Mouse (Mus musculus): ENCODE data around the gene Disp1.

Disp1 gene

DNA sequence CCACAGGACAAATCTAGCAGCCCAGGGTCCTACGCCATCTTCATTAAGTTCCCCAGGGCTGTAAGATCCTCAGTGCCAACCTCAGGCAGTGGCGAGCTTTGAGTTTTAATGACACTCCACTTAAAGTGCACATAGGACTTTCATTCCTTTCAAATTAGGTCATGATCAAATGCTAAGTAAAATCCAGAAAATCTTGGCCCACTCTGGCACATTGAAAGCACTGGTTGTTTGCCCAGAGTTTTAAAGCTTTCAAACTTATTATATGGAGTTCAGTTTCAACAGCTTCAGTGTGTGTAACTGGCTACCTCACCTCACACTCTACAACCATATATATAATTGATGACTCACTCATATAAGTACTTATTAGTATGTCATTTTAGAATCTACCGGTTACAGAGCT lies 87.9 kb downstream of the Disp1 start:
- DNase-seq (ENCODE audit: low spot score in 2 of 2), result no peak

DNA sequence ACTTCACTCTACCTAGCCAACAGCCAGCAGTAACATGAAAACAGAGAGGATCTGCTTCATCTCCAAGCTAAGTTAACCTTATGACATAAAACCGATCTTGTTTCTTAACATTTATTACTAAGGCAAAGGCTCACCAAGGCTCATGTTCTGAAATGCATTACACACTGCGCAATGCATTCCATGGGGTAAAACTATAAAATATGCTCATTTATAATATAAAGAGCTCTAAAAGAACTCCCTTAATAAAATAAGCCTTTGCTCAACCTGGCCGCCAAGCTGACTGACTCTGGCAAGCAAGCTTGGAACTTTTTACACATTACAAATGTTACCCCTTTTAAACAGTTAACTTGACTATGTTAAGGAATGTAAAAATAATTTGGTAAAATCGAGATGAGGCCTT lies 94.1 kb downstream of the Disp1 start:
- no peak for DNase-seq (ENCODE audit: low spot score in 2 of 2)

DNA sequence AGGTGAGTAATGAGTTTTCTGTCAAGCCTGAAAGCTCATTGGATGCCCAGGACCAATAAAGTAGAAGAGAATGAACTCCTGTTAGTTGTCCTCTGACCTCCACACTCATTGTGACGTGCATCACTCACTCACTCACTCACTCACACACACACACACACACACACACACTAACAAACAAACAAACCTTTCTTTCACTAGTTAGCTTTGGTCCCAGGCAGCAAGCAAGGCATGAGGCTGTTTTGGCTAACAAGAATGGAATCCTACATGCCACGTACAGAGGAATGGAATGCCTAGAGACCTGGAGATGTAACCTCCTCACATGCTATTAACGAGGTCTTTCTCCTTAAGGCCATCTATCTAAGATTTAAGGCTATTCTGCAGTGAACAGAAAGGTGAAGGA lies 97.6 kb downstream of the Disp1 start:
- no peak for DNase-seq (ENCODE audit: low spot score in 2 of 2)

- no peak for DNase-seq (ENCODE audit: low spot score in 2 of 2)
These were observed 100.9 kb downstream of the Disp1 start for GRCm38 (mm10) chr1:183120341-183120923.

DNA sequence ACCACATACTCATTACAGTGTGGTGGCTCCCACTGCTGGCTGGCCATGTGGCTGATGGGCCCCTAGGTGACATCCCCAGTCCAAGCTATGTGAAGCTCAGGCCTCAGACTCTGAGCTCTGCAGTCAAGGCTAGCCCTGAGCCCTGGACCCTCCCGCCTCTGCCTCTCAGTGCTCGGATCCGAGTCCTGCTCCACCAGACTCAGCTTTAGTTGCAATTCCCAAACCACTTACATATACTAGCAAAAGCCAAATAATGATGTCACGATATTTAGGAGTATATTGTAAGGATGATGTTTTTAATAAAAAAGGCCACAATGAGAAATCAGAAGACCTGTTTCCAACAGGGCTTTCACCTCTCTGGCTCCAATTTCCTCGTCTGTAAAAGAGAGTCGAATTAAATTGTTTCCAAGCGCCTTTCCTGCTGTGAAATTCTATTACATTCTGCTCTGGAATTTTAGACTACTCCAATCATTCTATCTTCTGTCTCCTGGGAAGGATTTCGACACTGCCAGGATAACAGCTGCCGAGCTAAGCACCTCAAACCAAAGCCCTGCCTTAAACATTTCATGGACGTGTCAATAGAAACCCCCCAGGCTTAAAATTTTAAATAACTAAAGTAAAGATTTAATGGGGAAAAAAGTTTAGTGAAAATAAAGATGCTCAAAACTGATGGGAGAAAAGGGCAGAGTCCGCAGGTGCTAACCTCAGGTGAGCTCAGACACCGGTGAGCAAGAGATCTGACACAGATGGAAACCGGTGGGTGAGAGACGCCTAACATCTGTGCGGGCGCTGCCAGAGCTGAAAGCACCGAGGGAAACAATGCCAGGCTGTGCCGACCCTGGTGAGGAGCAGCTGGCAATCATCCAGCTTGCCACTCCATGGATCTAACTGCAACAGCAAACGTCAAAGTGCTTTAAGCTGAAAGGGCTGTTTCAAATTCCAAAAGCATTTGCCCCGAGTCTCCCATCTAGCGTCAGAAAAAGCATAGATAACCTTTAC lies 103.2 kb downstream of the Disp1 start:
- no peak for DNase-seq (ENCODE audit: low spot score in 2 of 2)

- DNase-seq (ENCODE audit: low spot score in 2 of 2), result no peak
These were observed 104.1 kb downstream of the Disp1 start for GRCm38 (mm10) chr1:183116946-183117826.

- DNase-seq (ENCODE audit: low spot score in 2 of 2), result no peak
These were observed 104.9 kb downstream of the Disp1 start for GRCm38 (mm10) chr1:183116441-183116840.

GRCm38 (mm10) chr1:183115076-183115475 lies 106.2 kb downstream of the Disp1 start:
- DNase-seq (ENCODE audit: low spot score in 2 of 2), result no peak

GRCm38 (mm10) chr1:183114554-183114953 lies 106.8 kb downstream of the Disp1 start:
- no peak for DNase-seq (ENCODE audit: low spot score in 2 of 2)

- no peak for DNase-seq (ENCODE audit: low spot score in 2 of 2)
These were observed 107.8 kb downstream of the Disp1 start for GRCm38 (mm10) chr1:183113546-183113945.

- no peak for DNase-seq (ENCODE audit: low spot score in 2 of 2)
These were observed 113.8 kb downstream of the Disp1 start for GRCm38 (mm10) chr1:183107476-183107875.

DNA sequence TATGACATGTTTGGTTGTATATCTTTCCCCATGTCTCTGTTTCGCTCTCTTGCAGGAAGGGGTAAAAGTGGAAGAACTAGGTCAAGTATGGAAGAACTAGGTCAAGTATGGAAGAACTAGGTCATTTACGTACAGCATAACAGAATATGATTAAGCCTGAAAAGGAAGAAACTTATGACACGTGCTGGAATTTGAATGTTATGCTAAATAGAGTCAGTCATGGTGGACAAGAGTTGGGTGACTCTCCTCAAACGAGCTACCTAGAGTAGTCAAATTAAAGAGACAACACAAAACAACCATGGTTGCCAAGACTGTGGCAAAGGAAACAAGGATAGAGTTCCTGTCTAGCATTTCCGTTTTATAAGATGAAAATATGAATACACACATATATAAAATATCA lies 116.6 kb downstream of the Disp1 start:
- DNase-seq (ENCODE audit: low spot score in 2 of 2), result no peak

GRCm38 (mm10) chr1:183102775-183103174 lies 118.5 kb downstream of the Disp1 start:
- DNase-seq (ENCODE audit: low spot score in 2 of 2), result no peak

- no peak for DNase-seq (ENCODE audit: low spot score in 2 of 2)
These were observed 119.2 kb downstream of the Disp1 start for GRCm38 (mm10) chr1:183102153-183102552.

GRCm38 (mm10) chr1:183101371-183101770 lies 120.0 kb downstream of the Disp1 start:
- no peak for DNase-seq (ENCODE audit: low spot score in 2 of 2)

GRCm38 (mm10) chr1:183100245-183100644 lies 121.1 kb downstream of the Disp1 start:
- no peak for DNase-seq (ENCODE audit: low spot score in 2 of 2)

DNA sequence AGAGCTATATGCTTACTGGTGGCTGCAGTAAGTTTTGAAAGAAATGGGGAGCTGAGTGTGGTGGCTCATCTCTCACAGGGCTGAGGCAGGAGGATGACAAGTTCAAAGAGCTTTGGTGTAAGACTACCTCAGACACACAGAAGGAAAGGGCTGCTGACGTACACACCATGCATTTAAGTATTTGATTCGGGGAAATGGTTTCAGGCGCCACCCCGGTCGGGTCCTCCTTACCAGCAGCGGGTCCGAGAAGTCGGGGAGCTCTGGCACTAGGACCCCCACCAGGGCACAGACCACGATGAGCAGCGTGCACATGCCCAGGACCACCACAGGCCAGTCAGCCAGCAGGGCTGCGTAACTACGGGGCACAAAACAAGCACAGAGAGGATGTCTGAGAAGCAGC lies 121.6 kb downstream of the Disp1 start:
- DNase-seq (ENCODE audit: low spot score in 2 of 2), result no peak

- DNase-seq (ENCODE audit: low spot score in 2 of 2), result no peak
These were observed 123.7 kb downstream of the Disp1 start for GRCm38 (mm10) chr1:183097606-183098005.

DNA sequence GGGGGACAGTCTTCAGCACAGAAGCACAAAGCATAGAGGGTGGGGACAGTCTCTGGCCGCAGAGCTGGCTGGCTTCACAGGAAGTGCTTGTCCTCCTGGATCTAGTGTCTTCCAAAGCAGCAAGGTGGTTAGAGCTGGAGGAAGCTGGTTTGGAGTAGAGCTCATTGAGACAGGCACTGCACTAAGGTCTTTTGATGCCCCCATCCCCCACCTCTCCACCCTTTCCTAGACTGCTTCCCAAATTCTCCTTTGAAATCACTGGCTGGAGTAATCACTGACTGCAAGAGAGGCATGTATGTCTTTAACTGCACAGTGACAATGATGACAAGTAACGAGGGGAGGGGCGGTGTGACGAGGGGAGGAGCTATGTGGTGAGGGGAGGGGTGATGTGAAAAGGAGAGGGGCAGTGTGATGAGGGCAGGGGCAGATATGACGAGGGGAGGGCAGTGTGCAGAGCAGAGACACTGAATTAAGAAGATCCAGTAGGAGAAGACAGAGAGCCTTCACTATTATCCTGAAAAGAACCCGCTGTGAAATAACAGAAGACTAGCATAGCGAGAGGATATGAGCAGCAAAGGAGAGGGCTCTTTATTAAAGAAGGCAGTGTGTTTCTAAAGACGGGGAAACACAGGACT lies 125.8 kb downstream of the Disp1 start:
- no peak for DNase-seq (ENCODE audit: low spot score in 2 of 2)

DNA sequence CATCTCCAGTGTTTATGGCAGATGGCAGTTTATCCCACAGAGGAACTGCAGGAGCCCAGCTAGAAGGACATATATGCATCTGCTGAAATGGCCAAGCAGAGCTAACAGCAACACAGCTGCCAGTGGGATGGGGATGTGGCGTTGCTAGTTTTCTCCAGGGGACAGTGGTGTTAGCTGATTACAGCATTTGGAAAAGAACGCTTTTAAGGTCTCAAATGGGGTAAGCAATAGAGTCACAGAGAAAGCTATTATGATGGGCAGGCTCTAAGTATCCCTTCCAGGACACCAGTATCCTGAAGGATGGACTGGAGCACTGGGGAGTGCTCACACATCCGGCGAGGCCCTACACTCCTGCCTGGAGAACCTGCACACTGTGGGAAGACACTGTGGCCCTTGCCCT lies 129.0 kb downstream of the Disp1 start:
- DNase-seq (ENCODE audit: low spot score in 2 of 2), result no peak

- DNase-seq (ENCODE audit: low spot score in 2 of 2), result no peak
These were observed 130.1 kb downstream of the Disp1 start for GRCm38 (mm10) chr1:183091203-183091602.

DNA sequence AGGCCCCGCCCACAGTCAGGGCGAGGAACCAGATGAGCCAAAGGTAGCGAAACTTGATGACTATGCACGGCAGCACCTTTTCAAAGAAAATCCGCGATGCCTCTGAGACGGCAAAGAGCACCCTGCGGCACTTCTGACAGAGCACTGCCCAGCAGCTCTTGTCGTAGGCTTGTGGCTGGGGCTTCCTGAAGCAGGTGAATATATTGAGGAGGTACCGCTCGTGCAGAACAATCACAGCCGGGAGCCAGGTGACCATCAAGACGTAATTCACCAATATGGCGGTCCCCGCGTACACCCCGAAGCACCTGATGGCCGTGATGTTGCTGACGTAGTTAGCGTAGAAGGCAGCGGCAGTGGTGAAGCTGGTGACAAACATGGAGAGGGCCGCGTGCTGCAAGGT lies 132.7 kb downstream of the Disp1 start:
- no peak for DNase-seq (ENCODE audit: low spot score in 2 of 2)

Data from left cerebral cortex, adult 9 months (tissue).